Mouse (Mus musculus): ENCODE measurements around the gene Tmem183a.

DNA sequence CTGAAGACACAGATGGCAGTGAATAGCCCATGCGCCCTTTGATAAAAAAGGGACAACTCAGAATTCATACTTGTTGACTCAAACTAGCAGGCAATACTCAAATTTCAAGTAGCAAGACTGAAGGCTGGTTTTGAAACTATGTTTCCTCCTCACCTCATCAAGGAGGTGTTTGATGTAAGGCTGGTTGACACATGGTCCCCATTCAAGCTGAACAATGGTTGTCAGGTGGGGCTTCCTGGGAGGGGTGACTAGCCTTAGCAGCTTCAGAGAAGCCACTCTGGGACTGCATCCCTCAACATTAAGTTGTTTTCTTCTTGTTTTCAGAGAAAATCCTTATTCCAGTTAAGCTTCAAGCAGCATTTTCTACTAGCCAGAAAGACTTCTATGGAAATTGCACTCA lies 23.9 kb upstream of the Tmem183a start, which contains the start of gene 4933406M09Rik:
- TF ChIP-seq USF1 (IDR thresholded peaks at IDR 0.05; ENCODE audit: low read depth, low read length) (no peak), ELF1 (IDR thresholded peaks at IDR 0.05; ENCODE audit: low read depth, low read length) (no peak), CHD1 (IDR thresholded peaks at IDR 0.05; ENCODE audit: low read depth, low read length) (no peak), CTCF (IDR thresholded peaks at IDR 0.05 in 2 of 3, conservative IDR thresholded peaks at IDR 0.05 in 1 of 3; ENCODE audit: control insufficient read depth in 1 of 3, insufficient read depth in 1 of 3, low read depth in 2 of 3, low read length in 3 of 3, poor library complexity in 1 of 3, severe bottlenecking in 1 of 3) (no peak), TCF12 (IDR thresholded peaks at IDR 0.05; ENCODE audit: low read depth, low read length) (no peak)

All from MEL (cell line).